Mouse (Mus musculus) erythroblast, embryonic 14.5 days (primary cell): ENCODE data around the gene Rgl1.

Experiments
- GATA1 ChIP-seq: IDR thresholded peaks from 2 replicates; pipeline ENCODE4 v1.6.1; 2012; ENCODE audit warnings: low read length, inconsistent platforms, mixed read lengths
- TAL1 ChIP-seq: IDR thresholded peaks from 3 replicates; pipeline ENCODE4 v1.6.1; 2012; ENCODE audit warnings: low read length, inconsistent platforms, mixed read lengths

GRCm38 (mm10) chr1:152749276-152749675 is 16.9 kb downstream of the Rgl1 start:
- TF ChIP-seq TAL1 (no peak), GATA1 (no peak)
